Mouse (Mus musculus) MEL (cell line): ENCODE measurements around the gene Ntf5. TPM values are rescaled to one million over a fixed set of nuclear protein-coding genes. Genes with fewer than 3 reads are reported as not detected.

ENCODE experiments used
- DNase-seq: peaks from one replicate; pipeline ENCODE4 v3.0.0; 2011; ENCODE audit warnings: low read depth, low spot score
- H3K27ac ChIP-seq: 2 replicates; pipeline ENCODE4 v1.5.1; 2012; ENCODE audit warnings: low read depth, mild to moderate bottlenecking, control low read depth, low read length, moderate library complexity; ENCODE audit not compliant: control insufficient read depth
- H3K27me3 ChIP-seq, 2 experiments: fragments of 150-350 bp in 1 of 2; sonication (generic) in 1 of 2; 2 replicates each; pipeline ENCODE4 v1.6.1; 2012; ENCODE audit warnings: low read length in 2 of 2, mild to moderate bottlenecking in 2 of 2, improper control_type of control experiment in 1 of 2, moderate library complexity in 1 of 2; ENCODE audit not compliant: insufficient read depth in 2 of 2, control insufficient read depth in 1 of 2
- H3K36me3 ChIP-seq, 2 experiments: 2 replicates each; pipeline ENCODE4 v1.6.1; 2012 to 2014; ENCODE audit warnings: low read length in 2 of 2, improper control_type of control experiment in 1 of 2, inconsistent platforms in 1 of 2, mild to moderate bottlenecking in 1 of 2; ENCODE audit not compliant: insufficient read depth in 2 of 2, control insufficient read depth in 1 of 2
- H3K4me1 ChIP-seq, 2 experiments: fragments of 150-350 bp in 1 of 2; sonication (generic) in 1 of 2; 2 replicates each; pipeline ENCODE4 v1.6.1; 2012; ENCODE audit warnings: low read length in 2 of 2, improper control_type of control experiment in 1 of 2, mild to moderate bottlenecking in 1 of 2; ENCODE audit not compliant: insufficient read depth in 2 of 2, control insufficient read depth in 1 of 2
- H3K4me3 ChIP-seq, 2 experiments: fragments of 150-350 bp in 1 of 2; sonication (generic) in 1 of 2; 2 replicates each; pipeline ENCODE4 v1.5.1; 2012; ENCODE audit warnings: low read depth in 2 of 2, low read length in 2 of 2, mild to moderate bottlenecking in 2 of 2, moderate library complexity in 2 of 2, control low read depth in 1 of 2, improper control_type of control experiment in 1 of 2; ENCODE audit not compliant: control insufficient read depth in 1 of 2, insufficient read depth in 1 of 2
- H3K79me2 ChIP-seq: 2 replicates; pipeline ENCODE4 v1.6.1; 2012; ENCODE audit warnings: mild to moderate bottlenecking, low read length, moderate library complexity; ENCODE audit not compliant: control insufficient read depth, poor library complexity, insufficient read depth
- H3K9ac ChIP-seq: 2 replicates; pipeline ENCODE4 v1.6.1; 2012; ENCODE audit warnings: low read depth, mild to moderate bottlenecking, control low read depth, low read length, moderate library complexity; ENCODE audit not compliant: control insufficient read depth, poor library complexity, severe bottlenecking
- H3K9me3 ChIP-seq: fragments of 150-350 bp; sonication (generic); replicated peaks from 2 replicates; pipeline ENCODE4 v1.6.1; 2012; ENCODE audit warnings: mild to moderate bottlenecking, low read length, improper control_type of control experiment, moderate library complexity; ENCODE audit not compliant: insufficient read depth
- BHLHE40 ChIP-seq: IDR thresholded peaks from 2 replicates; pipeline ENCODE4 v1.6.1; 2012; ENCODE audit warnings: low read depth, mild to moderate bottlenecking, inconsistent platforms, low read length, improper control_type of control experiment, borderline replicate concordance
- CHD1 ChIP-seq: IDR thresholded peaks from 2 replicates; pipeline ENCODE4 v1.6.1; 2012; ENCODE audit warnings: low read depth, mild to moderate bottlenecking, inconsistent platforms, low read length, improper control_type of control experiment
- CHD2 ChIP-seq: IDR thresholded peaks from 2 replicates; pipeline ENCODE4 v1.6.1; 2011; ENCODE audit warnings: low read length, improper control_type of control experiment
- E2F4 ChIP-seq: IDR thresholded peaks from 2 replicates; pipeline ENCODE4 v1.6.1; 2011; ENCODE audit warnings: low read depth, low read length, improper control_type of control experiment, borderline replicate concordance
- ELF1 ChIP-seq: IDR thresholded peaks from 2 replicates; pipeline ENCODE4 v1.6.1; 2014; ENCODE audit warnings: low read depth, mild to moderate bottlenecking, inconsistent platforms, low read length, improper control_type of control experiment, moderate library complexity
- ETS1 ChIP-seq: IDR thresholded peaks from 2 replicates; pipeline ENCODE4 v1.6.1; 2012; ENCODE audit warnings: low read depth, mild to moderate bottlenecking, inconsistent platforms, low read length, improper control_type of control experiment, moderate library complexity
- GABPA ChIP-seq: IDR thresholded peaks from 2 replicates; pipeline ENCODE4 v1.6.1; 2012; ENCODE audit warnings: low read depth, mild to moderate bottlenecking, inconsistent platforms, low read length, improper control_type of control experiment, moderate library complexity
- GATA1 ChIP-seq: IDR thresholded peaks from 2 replicates; pipeline ENCODE4 v1.6.1; 2011; ENCODE audit warnings: low read depth, low read length, improper control_type of control experiment
- HCFC1 ChIP-seq: IDR thresholded peaks from 2 replicates; pipeline ENCODE4 v1.6.1; 2012; ENCODE audit warnings: low read depth, mild to moderate bottlenecking, inconsistent platforms, low read length, improper control_type of control experiment, moderate library complexity
- JUND ChIP-seq: IDR thresholded peaks from 2 replicates; pipeline ENCODE4 v1.6.1; 2011; ENCODE audit warnings: low read depth, mild to moderate bottlenecking, improper control_type of control experiment, low read length
- KAT2A ChIP-seq: conservative IDR thresholded peaks from 2 replicates; pipeline ENCODE4 v1.6.1; 2012; ENCODE audit warnings: low read depth, low read length, improper control_type of control experiment, inconsistent platforms
- MAZ ChIP-seq: IDR thresholded peaks from 2 replicates; pipeline ENCODE4 v1.6.1; 2012; ENCODE audit warnings: low read depth, mild to moderate bottlenecking, inconsistent platforms, low read length, improper control_type of control experiment
- MXI1 ChIP-seq: IDR thresholded peaks from 2 replicates; pipeline ENCODE4 v1.6.1; 2011; ENCODE audit warnings: mild to moderate bottlenecking, low read depth, low read length, improper control_type of control experiment
- MYB ChIP-seq: IDR thresholded peaks from 2 replicates; pipeline ENCODE4 v1.6.1; 2011; ENCODE audit warnings: mild to moderate bottlenecking, low read depth, low read length, improper control_type of control experiment
- NELFE ChIP-seq: IDR thresholded peaks from 2 replicates; pipeline ENCODE4 v1.6.1; 2011; ENCODE audit warnings: low read depth, low read length, improper control_type of control experiment
- POLR2A ChIP-seq, 2 experiments: IDR thresholded peaks; 2 replicates each; pipeline ENCODE4 v1.6.1; 2011 to 2012; ENCODE audit warnings: low read length in 2 of 2, mild to moderate bottlenecking in 2 of 2, control low read depth in 1 of 2, improper control_type of control experiment in 1 of 2, low read depth in 1 of 2, moderate library complexity in 1 of 2; ENCODE audit not compliant: control insufficient read depth in 1 of 2, insufficient read depth in 1 of 2, poor library complexity in 1 of 2
- SIN3A ChIP-seq: IDR thresholded peaks from 2 replicates; pipeline ENCODE4 v1.6.1; 2012; ENCODE audit warnings: low read length, improper control_type of control experiment, inconsistent platforms
- SMC3 ChIP-seq: IDR thresholded peaks from 2 replicates; pipeline ENCODE4 v1.6.1; 2011; ENCODE audit warnings: low read depth, low read length, improper control_type of control experiment
- TBP ChIP-seq: IDR thresholded peaks from 2 replicates; pipeline ENCODE4 v1.8.0; 2011; ENCODE audit warnings: low read depth, low read length, improper control_type of control experiment
- TCF12 ChIP-seq: IDR thresholded peaks from 2 replicates; pipeline ENCODE4 v1.6.1; 2014; ENCODE audit warnings: low read depth, mild to moderate bottlenecking, inconsistent platforms, low read length, improper control_type of control experiment, moderate library complexity
- UBTF ChIP-seq: IDR thresholded peaks from 2 replicates; pipeline ENCODE4 v1.6.1; 2012; ENCODE audit warnings: low read depth, mild to moderate bottlenecking, inconsistent platforms, low read length, improper control_type of control experiment, moderate library complexity, borderline replicate concordance; ENCODE audit not compliant: insufficient read depth
- USF1 ChIP-seq: IDR thresholded peaks from 2 replicates; pipeline ENCODE4 v1.6.1; 2014; ENCODE audit warnings: low read depth, mild to moderate bottlenecking, inconsistent platforms, low read length, improper control_type of control experiment, moderate library complexity
- USF2 ChIP-seq, 2 experiments: IDR thresholded peaks; 2 replicates each; pipeline ENCODE4 v1.6.1; 2011 to 2012; ENCODE audit warnings: improper control_type of control experiment in 2 of 2, low read length in 2 of 2, borderline replicate concordance in 1 of 2, inconsistent platforms in 1 of 2, low read depth in 1 of 2, mild to moderate bottlenecking in 1 of 2; ENCODE audit not compliant: insufficient read depth in 1 of 2
- ZNF384 ChIP-seq: IDR thresholded peaks from 2 replicates; pipeline ENCODE4 v1.6.1; 2012; ENCODE audit warnings: low read depth, mild to moderate bottlenecking, inconsistent platforms, low read length, improper control_type of control experiment
- polyA plus RNA-seq, 2 experiments: library from polyadenylated mRNA; stranded (reverse) in 1 of 2; unstranded in 1 of 2; fragments of >175 nt in 1 of 2; fragments of >200 nt in 1 of 2; gene quantifications; 2 replicates each; pipeline versions ENCODE4 v1.2.1 to v1.2.4; 2012; ENCODE audit warnings: low replicate concordance in 2 of 2, low read depth in 1 of 2; ENCODE audit not compliant: insufficient read length in 2 of 2, insufficient read depth in 1 of 2, missing spikeins in 1 of 2
- total RNA-seq: library from RNA; depleted of rRNA; stranded (reverse); fragments of 300-350 nt; gene quantifications from 2 replicates; pipeline ENCODE4 v1.2.3, GENCODE M21; 2012

Ntf5 gene
- total and polyA plus RNA-seq, 3 experiments = 0.54 to 1.9 TPM; not detected in 1

DNA sequence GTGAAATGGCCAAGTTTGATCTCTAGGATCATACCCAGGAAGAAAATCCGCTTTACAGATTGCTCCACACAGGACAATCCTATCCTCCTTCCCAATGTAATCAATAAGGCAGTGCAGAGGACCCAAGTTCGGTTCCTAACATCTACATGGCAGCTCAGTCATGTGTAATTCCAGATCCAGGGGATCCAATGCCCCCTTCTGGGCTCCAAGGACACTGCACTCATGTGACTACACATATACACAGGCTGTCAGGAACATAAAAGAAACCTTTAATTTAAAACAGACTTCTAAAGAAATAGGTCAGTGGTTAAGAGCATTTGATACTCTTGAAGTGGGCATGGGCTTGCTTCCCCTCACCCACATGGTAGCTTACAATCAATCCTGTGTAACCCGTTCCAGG is 27.4 kb upstream of the Ntf5 start (continued):
- TF ChIP-seq KAT2A = no peak
- TF ChIP-seq TCF12 = no peak
- peak; percentile 44; the same call in 1 of the 2 replicates for TF ChIP-seq USF1
- TF ChIP-seq MXI1 = no peak
- no peak for TF ChIP-seq GABPA
- TF ChIP-seq HCFC1 = no peak
- no peak for TF ChIP-seq CHD1
- TF ChIP-seq CHD2 = no peak
- TF ChIP-seq MAZ = no peak
- TF ChIP-seq ELF1 = no peak
- TF ChIP-seq MYB = no peak
- TF ChIP-seq SIN3A = no peak
- TF ChIP-seq POLR2A (IDR thresholded peaks at IDR 0.05; ENCODE audit: control insufficient read depth in 1 of 2, insufficient read depth in 1 of 2, low read depth in 1 of 2, low read length in 2 of 2, poor library complexity in 1 of 2) = 0 out of 4 replicates have a peak, but pooled peaks of 1 of the 2 experiments have one; percentile 32
- TF ChIP-seq TBP = no peak
- TF ChIP-seq NELFE = no peak
- TF ChIP-seq SMC3 = no peak
- no peak for TF ChIP-seq UBTF
- no peak for TF ChIP-seq E2F4
- TF ChIP-seq BHLHE40 = no peak
- TF ChIP-seq GATA1 = no peak
- TF ChIP-seq USF2 (IDR thresholded peaks at IDR 0.05; ENCODE audit: borderline replicate concordance in 1 of 2, insufficient read depth in 1 of 2, low read depth in 1 of 2, low read length in 2 of 2) = no peak
- no peak for TF ChIP-seq ETS1

DNA sequence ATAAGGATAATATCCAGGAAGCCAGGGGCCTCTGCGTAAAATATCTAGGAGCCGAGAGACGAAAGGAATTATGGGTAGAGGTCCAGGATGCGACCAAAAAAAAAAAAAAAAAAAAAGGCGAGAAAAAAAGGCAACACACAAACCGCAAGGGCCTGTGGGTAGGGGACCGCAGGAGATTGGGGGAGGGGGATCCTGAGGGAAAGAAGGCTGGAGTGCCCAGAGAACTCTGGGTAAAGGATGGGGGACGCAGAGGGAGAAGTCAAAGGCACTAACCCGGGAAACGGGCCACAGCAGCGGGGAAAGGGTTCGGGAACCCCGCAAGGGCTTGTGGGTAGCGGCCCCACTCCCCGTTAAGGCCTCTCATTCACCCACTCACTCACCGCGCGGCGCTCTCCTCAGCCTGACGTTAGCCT is 18.4 kb upstream of the Ntf5 start:
- H3K9me3 ChIP-seq = no peaks in the 10 kb centered on the region
- peaks cover 43% of the 10 kb centered on the region for H3K79me2 ChIP-seq
- peak overlapping the region; percentile 84 for H3K9ac ChIP-seq
- no peak for TF ChIP-seq BHLHE40
- TF ChIP-seq KAT2A = no peak
- TF ChIP-seq SIN3A = peak; percentile 58
- peak; percentile 14; the same call in 1 of the 2 replicates for TF ChIP-seq CHD2
- TF ChIP-seq CHD1 = 0 out of 2 replicates have a peak, but pooled peaks have one; percentile 64
- TF ChIP-seq ETS1 = peak; percentile 16; the same call in 1 of the 2 replicates
- peak; percentile 98 for TF ChIP-seq ZNF384
- no peak for TF ChIP-seq JUND
- 0 out of 2 replicates have a peak, but pooled peaks have one; percentile 32 for TF ChIP-seq ELF1
- DNase-seq = no peak
- no peaks in the 10 kb centered on the region for H3K27me3 ChIP-seq
- H3K4me1 ChIP-seq = peaks cover 5 to 19% of the 10 kb centered on the region in 2 experiments; a peak in 3 of 4 replicates
- H3K27ac ChIP-seq = peak overlapping the region; percentile 86
- H3K4me3 ChIP-seq = peak overlapping the region; percentile 70 to 74
- peaks cover 26 to 47% of the 10 kb centered on the region in 2 experiments for H3K36me3 ChIP-seq
